Mouse (Mus musculus): Measurements from ENCODE around the gene Mctp1. TPM values are rescaled to one million over a fixed set of nuclear protein-coding genes. Genes with fewer than 3 reads are reported as not detected.

Mctp1 gene
- total and polyA plus RNA-seq, 3 experiments, result not detected

- Histone ChIP-seq H3K79me2 (ENCODE audit: control insufficient read depth, insufficient read depth, low read length, poor library complexity) (no peaks in the 10 kb centered on the region), H3K36me3 (ENCODE audit: control insufficient read depth in 1 of 2, insufficient read depth in 2 of 2, low read length in 2 of 2) (no peaks in the 10 kb centered on the region), H3K27ac (ENCODE audit: control insufficient read depth, low read depth, low read length) (no peak overlapping the region), H3K9me3 (replicated peaks; ENCODE audit: insufficient read depth, low read length) (no peaks in the 10 kb centered on the region), H3K4me3 (ENCODE audit: control insufficient read depth in 1 of 2, insufficient read depth in 1 of 2, low read depth in 2 of 2, low read length in 2 of 2) (no peak overlapping the region), H3K4me1 (ENCODE audit: control insufficient read depth in 1 of 2, insufficient read depth in 2 of 2, low read length in 2 of 2) (no peaks in the 10 kb centered on the region), H3K9ac (ENCODE audit: control insufficient read depth, low read depth, low read length, poor library complexity, severe bottlenecking) (no peak overlapping the region), H3K27me3 (ENCODE audit: control insufficient read depth in 1 of 2, insufficient read depth in 2 of 2, low read length in 2 of 2) (no peaks in the 10 kb centered on the region)
- TF ChIP-seq RCOR1 (IDR thresholded peaks at IDR 0.05; ENCODE audit: low read depth, low read length), result no peak
- no peak for TF ChIP-seq ZKSCAN1 (IDR thresholded peaks at IDR 0.05; ENCODE audit: low read depth, low read length)
- no peak for TF ChIP-seq SMC3 (IDR thresholded peaks at IDR 0.05; ENCODE audit: low read depth, low read length)
- TF ChIP-seq UBTF (IDR thresholded peaks at IDR 0.05; ENCODE audit: borderline replicate concordance, insufficient read depth, low read depth, low read length), result no peak
- no peak for TF ChIP-seq JUND (IDR thresholded peaks at IDR 0.05; ENCODE audit: low read depth, low read length)
- no peak for DNase-seq (ENCODE audit: low read depth, low spot score)
Measured at GRCm38 (mm10) chr13:76438765-76439164, 54.4 kb downstream of the Mctp1 start.

GRCm38 (mm10) chr13:76446059-76446458 lies 61.7 kb downstream of the Mctp1 start:
- Histone ChIP-seq H3K27ac (ENCODE audit: control insufficient read depth, low read depth, low read length) (no peak overlapping the region), H3K79me2 (ENCODE audit: control insufficient read depth, insufficient read depth, low read length, poor library complexity) (no peaks in the 10 kb centered on the region)

GRCm38 (mm10) chr13:76447528-76447927 lies 63.2 kb downstream of the Mctp1 start:
- no peak for TF ChIP-seq MAZ (IDR thresholded peaks at IDR 0.05; ENCODE audit: low read depth, low read length)
- TF ChIP-seq UBTF (IDR thresholded peaks at IDR 0.05; ENCODE audit: borderline replicate concordance, insufficient read depth, low read depth, low read length), result no peak
- no peak for TF ChIP-seq RAD21 (IDR thresholded peaks at IDR 0.05; ENCODE audit: low read depth, low read length)
- no peak for TF ChIP-seq ZMIZ1 (IDR thresholded peaks at IDR 0.05; ENCODE audit: low read depth, low read length)
- TF ChIP-seq MYB (IDR thresholded peaks at IDR 0.05; ENCODE audit: low read depth, low read length), result no peak
- no peak for TF ChIP-seq CHD2 (IDR thresholded peaks at IDR 0.05; ENCODE audit: low read length)
- no peak for TF ChIP-seq ETS1 (IDR thresholded peaks at IDR 0.05; ENCODE audit: low read depth, low read length)
- TF ChIP-seq KAT2A (conservative IDR thresholded peaks at IDR 0.05; ENCODE audit: low read depth, low read length), result no peak
- no peak for TF ChIP-seq JUND (IDR thresholded peaks at IDR 0.05; ENCODE audit: low read depth, low read length)
- TF ChIP-seq GABPA (IDR thresholded peaks at IDR 0.05; ENCODE audit: low read depth, low read length), result no peak
- H3K27ac ChIP-seq (ENCODE audit: control insufficient read depth, low read depth, low read length), result no peak overlapping the region

More at GRCm38 (mm10) chr13:76446059-76446458, 61.7 kb downstream of the Mctp1 start:
- Histone ChIP-seq H3K4me3 (ENCODE audit: control insufficient read depth in 1 of 2, insufficient read depth in 1 of 2, low read depth in 2 of 2, low read length in 2 of 2) (no peak overlapping the region), H3K4me1 (ENCODE audit: control insufficient read depth in 1 of 2, insufficient read depth in 2 of 2, low read length in 2 of 2) (no peaks in the 10 kb centered on the region), H3K36me3 (ENCODE audit: control insufficient read depth in 1 of 2, insufficient read depth in 2 of 2, low read length in 2 of 2) (no peaks in the 10 kb centered on the region), H3K9ac (ENCODE audit: control insufficient read depth, low read depth, low read length, poor library complexity, severe bottlenecking) (no peak overlapping the region), H3K9me3 (replicated peaks; ENCODE audit: insufficient read depth, low read length) (no peaks in the 10 kb centered on the region), H3K27me3 (ENCODE audit: control insufficient read depth in 1 of 2, insufficient read depth in 2 of 2, low read length in 2 of 2) (no peaks in the 10 kb centered on the region)
- DNase-seq (ENCODE audit: low read depth, low spot score), result no peak
- TF ChIP-seq ZC3H11A (IDR thresholded peaks at IDR 0.05; ENCODE audit: low read depth, low read length) (no peak), MAX (IDR thresholded peaks at IDR 0.05; ENCODE audit: low read length) (no peak), HCFC1 (IDR thresholded peaks at IDR 0.05; ENCODE audit: low read depth, low read length) (no peak), JUND (IDR thresholded peaks at IDR 0.05; ENCODE audit: low read depth, low read length) (no peak), RCOR1 (IDR thresholded peaks at IDR 0.05; ENCODE audit: low read depth, low read length) (no peak), CHD2 (IDR thresholded peaks at IDR 0.05; ENCODE audit: low read length) (no peak), MYC (IDR thresholded peaks at IDR 0.05; ENCODE audit: low read depth, low read length) (no peak), USF1 (IDR thresholded peaks at IDR 0.05; ENCODE audit: low read depth, low read length) (no peak), EP300 (IDR thresholded peaks at IDR 0.05; ENCODE audit: low read depth in 1 of 2, low read length in 2 of 2) (no peak), NRF1 (IDR thresholded peaks at IDR 0.05; ENCODE audit: insufficient read depth, low read depth, low read length, poor library complexity, severe bottlenecking) (no peak), KAT2A (conservative IDR thresholded peaks at IDR 0.05; ENCODE audit: low read depth, low read length) (no peak), ELF1 (IDR thresholded peaks at IDR 0.05; ENCODE audit: low read depth, low read length) (no peak), GABPA (IDR thresholded peaks at IDR 0.05; ENCODE audit: low read depth, low read length) (no peak), UBTF (IDR thresholded peaks at IDR 0.05; ENCODE audit: borderline replicate concordance, insufficient read depth, low read depth, low read length) (no peak), MXI1 (IDR thresholded peaks at IDR 0.05; ENCODE audit: low read depth, low read length) (no peak), CTCF (IDR thresholded peaks at IDR 0.05 in 2 of 3, conservative IDR thresholded peaks at IDR 0.05 in 1 of 3; ENCODE audit: control insufficient read depth in 1 of 3, insufficient read depth in 1 of 3, low read depth in 2 of 3, low read length in 3 of 3, poor library complexity in 1 of 3, severe bottlenecking in 1 of 3) (no peak), MEF2A (IDR thresholded peaks at IDR 0.05; ENCODE audit: extremely low read depth, insufficient replicate concordance, low read depth, low read length, poor library complexity, severe bottlenecking) (no peak), ZKSCAN1 (IDR thresholded peaks at IDR 0.05; ENCODE audit: low read depth, low read length) (no peak), TCF12 (IDR thresholded peaks at IDR 0.05; ENCODE audit: low read depth, low read length) (no peak)

More at GRCm38 (mm10) chr13:76447528-76447927, 63.2 kb downstream of the Mctp1 start:
- Histone ChIP-seq H3K4me1 (ENCODE audit: control insufficient read depth in 1 of 2, insufficient read depth in 2 of 2, low read length in 2 of 2) (no peaks in the 10 kb centered on the region), H3K27me3 (ENCODE audit: control insufficient read depth in 1 of 2, insufficient read depth in 2 of 2, low read length in 2 of 2) (no peaks in the 10 kb centered on the region), H3K4me3 (ENCODE audit: control insufficient read depth in 1 of 2, insufficient read depth in 1 of 2, low read depth in 2 of 2, low read length in 2 of 2) (no peak overlapping the region), H3K36me3 (ENCODE audit: control insufficient read depth in 1 of 2, insufficient read depth in 2 of 2, low read length in 2 of 2) (no peaks in the 10 kb centered on the region), H3K79me2 (ENCODE audit: control insufficient read depth, insufficient read depth, low read length, poor library complexity) (no peaks in the 10 kb centered on the region), H3K9ac (ENCODE audit: control insufficient read depth, low read depth, low read length, poor library complexity, severe bottlenecking) (no peak overlapping the region), H3K9me3 (replicated peaks; ENCODE audit: insufficient read depth, low read length) (no peaks in the 10 kb centered on the region)
- DNase-seq (ENCODE audit: low read depth, low spot score), result no peak
